Mouse (Mus musculus) E14TG2a.4 (cell line): ENCODE measurements around the gene Abcf1.

Experiments used
- H3K27me3 ChIP-seq: 2 replicates; pipeline ENCODE4 v1.6.1; 2014; ENCODE audit warnings: low read length, control low read depth; ENCODE audit not compliant: insufficient read depth
- H3K36me3 ChIP-seq: 2 replicates; pipeline ENCODE4 v1.6.1; 2014; ENCODE audit warnings: low read length, control low read depth; ENCODE audit not compliant: insufficient read depth
- H3K4me1 ChIP-seq: replicated peaks from 2 replicates; pipeline ENCODE4 v1.6.1; 2014; ENCODE audit warnings: low read depth, low read length, control low read depth
- H3K4me3 ChIP-seq: replicated peaks from 2 replicates; pipeline ENCODE4 v1.5.1; 2014; ENCODE audit warnings: mild to moderate bottlenecking, low read length
- H3K9me3 ChIP-seq: 2 replicates; pipeline ENCODE4 v1.6.1; 2014; ENCODE audit warnings: low read length, control low read depth
- CTCF ChIP-seq: conservative IDR thresholded peaks from 2 replicates; pipeline ENCODE4 v1.5.1; 2014; ENCODE audit warnings: low read length
- NANOG ChIP-seq: IDR thresholded peaks from 2 replicates; pipeline ENCODE4 v1.6.1; 2014; ENCODE audit warnings: borderline replicate concordance, low read length, mixed read lengths
- POU5F1 ChIP-seq: IDR thresholded peaks from 2 replicates; pipeline ENCODE4 v1.6.1; 2014; ENCODE audit warnings: low read length, borderline replicate concordance

Gene Abcf1

DNA sequence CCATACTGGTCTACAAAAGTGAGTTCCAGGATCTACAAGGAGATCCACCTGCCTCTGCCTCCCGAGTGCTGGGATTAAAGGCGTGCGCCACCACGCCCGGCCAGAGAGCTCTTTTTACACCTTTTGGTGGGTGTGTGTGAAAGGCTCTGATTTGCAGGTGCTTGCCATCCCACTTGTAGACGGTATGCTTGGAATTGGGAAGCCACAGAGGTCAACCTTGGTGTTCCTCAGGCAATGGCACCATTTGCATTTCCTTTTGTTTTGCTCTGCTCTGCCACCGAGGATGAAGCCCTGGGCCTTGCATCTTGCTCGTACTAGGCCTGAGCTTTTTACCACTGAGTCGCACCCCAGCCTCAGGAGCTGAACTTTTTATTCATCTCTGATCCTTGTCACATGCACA lies 12.2 kb upstream of the Abcf1 start:
- H3K36me3 ChIP-seq = peaks cover 64% of the 10 kb centered on the region
- TF ChIP-seq POU5F1 (no peak), NANOG (no peak), CTCF (no peak)
- no peaks in the 10 kb centered on the region for H3K27me3 ChIP-seq

DNA sequence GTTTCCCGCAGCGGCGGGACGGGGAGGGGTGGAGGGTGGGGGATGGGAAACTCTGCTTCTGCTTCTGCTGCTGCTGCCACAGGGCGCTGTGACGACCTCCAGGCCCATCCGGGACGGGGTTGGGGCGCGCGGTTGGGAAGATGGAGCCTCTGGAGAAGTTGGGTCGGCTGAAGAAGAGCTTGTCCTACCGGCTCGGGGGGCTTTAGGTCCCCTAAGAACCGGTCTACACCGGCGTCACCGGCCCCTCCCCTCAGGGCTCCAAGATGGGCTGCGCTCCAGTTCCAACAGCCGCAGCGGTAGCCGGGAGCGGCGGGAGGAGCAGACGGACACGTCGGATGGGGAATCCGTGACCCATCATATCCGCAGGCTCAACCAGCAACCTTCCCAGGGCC lies 10.8 kb upstream of the Abcf1 start:
- Histone ChIP-seq H3K4me1 (peaks cover 59% of the 10 kb centered on the region), H3K27me3 (no peaks in the 10 kb centered on the region), H3K4me3 (peak overlapping the region; percentile 93), H3K9me3 (no peaks in the 10 kb centered on the region), H3K36me3 (peaks cover 64% of the 10 kb centered on the region)
- TF ChIP-seq NANOG (no peak), POU5F1 (no peak), CTCF (no peak)

More for the DNA sequence above, 12.2 kb upstream of the Abcf1 start:
- Histone ChIP-seq H3K4me3 (peak overlapping the region; percentile 93; the same call in 1 of the 2 replicates), H3K9me3 (no peaks in the 10 kb centered on the region), H3K4me1 (peaks cover 73% of the 10 kb centered on the region)

DNA sequence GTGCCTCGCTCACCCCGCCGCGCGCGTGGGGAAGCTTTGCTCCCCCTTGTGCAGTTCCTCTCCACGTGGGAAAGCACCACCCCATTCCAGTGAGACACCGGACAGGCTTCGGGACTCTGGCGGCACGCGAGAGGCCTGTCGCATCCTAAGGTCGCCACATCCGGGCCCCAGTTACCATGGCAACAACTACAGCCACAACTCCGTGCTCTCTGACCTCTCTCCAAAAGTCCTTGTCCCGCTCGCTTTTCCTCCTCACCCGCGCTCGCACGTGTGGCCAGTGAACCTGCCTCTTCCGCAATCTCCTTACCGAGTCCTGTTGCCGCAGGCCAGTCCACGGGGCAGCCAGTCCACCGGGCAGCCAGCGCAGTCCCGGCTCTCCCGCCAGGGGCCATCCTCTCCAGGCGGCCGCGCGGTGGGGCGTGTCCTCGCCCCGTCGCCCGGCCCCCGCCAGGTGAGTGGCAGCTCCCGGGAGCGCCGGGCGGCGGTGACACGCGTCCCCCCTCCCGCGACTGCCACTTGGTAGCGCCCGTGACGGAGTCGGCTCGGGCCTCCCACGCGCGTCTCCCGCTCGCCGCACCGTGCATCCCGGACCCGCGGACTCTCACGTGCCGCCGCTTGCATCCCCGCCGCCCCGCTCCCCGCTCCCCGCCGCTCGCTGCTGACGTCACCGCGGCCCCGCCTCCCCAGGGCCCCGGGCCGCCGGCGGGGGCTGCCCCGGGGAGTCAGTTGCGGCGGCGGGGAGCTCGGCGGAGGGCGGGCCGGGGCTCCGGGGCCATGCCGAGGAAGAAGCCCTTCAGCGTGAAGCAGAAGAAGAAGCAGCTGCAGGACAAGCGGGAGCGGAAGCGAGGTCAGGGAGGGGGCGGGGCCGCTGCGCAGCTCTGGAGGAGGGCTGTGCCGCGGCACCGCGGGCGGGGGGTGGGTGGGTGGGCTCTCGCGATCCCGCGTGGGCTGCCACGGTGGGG lies 10.1 kb upstream of the Abcf1 start, which contains the start of the genes Gnl1 and Prr3:
Gene Gnl1, plus strand, starts transcription at position 451 of the 962 bp plus-strand sequence.
Gene Prr3, minus strand, starts transcription at position 836 of the 962 bp plus-strand sequence.
- no peak for TF ChIP-seq NANOG
- Histone ChIP-seq H3K36me3 (peaks cover 64% of the 10 kb centered on the region), H3K4me3 (peak within 1 kb of the TSS; percentile 93), H3K27me3 (no peaks in the 10 kb centered on the region), H3K4me1 (peaks cover 56% of the 10 kb centered on the region), H3K9me3 (no peaks in the 10 kb centered on the region)

DNA sequence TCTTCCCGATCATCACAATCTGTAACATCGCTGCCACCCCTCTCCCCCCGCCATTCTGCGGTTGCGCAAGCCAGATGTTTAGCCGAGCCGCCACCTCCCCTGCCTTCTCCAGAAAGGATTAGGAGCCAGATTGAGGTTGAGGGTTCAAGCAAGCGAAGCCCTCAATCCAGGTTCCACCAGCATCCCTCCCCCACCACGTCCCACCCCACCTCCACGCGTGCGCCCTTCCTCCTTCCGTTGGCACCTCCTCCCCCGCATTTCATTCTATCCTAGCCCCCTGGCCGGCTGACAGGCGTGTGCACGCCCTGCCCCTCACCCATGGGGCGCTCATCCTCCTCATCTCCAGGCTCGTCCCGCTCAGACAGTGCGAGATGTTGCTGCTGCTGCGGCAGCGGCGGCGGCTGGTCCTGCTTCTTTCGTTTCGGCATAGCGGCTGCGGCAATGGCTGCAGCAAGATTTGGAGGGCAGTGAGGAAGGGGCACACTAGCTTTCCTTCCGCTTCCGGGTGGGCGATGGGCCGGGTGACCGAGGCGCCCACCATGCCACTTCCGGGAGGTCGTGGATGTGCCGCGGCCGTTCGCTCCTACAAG lies 9.3 kb upstream of the Abcf1 start:
- no peak for TF ChIP-seq CTCF
- TF ChIP-seq POU5F1 = no peak
- TF ChIP-seq NANOG = no peak
- Histone ChIP-seq H3K9me3 (no peaks in the 10 kb centered on the region), H3K36me3 (peaks cover 66% of the 10 kb centered on the region), H3K4me1 (peaks cover 59% of the 10 kb centered on the region), H3K27me3 (no peaks in the 10 kb centered on the region), H3K4me3 (peak overlapping the region; percentile 93)

DNA sequence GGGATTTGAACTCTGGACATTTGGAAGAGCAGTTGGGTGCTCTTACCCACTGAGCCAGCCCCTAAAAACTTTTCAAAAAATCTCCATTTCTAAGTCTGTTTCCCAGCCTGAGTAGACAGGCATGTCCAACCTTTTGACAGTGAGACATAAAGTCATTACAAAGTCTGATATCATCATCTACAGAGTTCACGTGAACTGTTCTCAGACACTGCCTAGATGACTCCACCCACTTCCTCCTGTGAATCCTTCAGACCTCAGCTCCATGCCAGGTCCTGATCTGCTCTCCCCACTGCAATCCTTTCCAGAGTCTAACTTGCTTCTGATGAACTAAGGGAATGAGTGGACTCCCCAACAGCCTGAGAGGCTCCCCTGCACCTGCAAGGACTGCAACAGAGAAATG lies 2.6 kb upstream of the Abcf1 start:
- Histone ChIP-seq H3K27me3 (no peaks in the 10 kb centered on the region), H3K36me3 (peaks cover 67% of the 10 kb centered on the region), H3K9me3 (no peaks in the 10 kb centered on the region), H3K4me3 (no peak overlapping the region), H3K4me1 (peaks cover 52% of the 10 kb centered on the region)
- TF ChIP-seq NANOG (no peak), CTCF (no peak), POU5F1 (no peak)

DNA sequence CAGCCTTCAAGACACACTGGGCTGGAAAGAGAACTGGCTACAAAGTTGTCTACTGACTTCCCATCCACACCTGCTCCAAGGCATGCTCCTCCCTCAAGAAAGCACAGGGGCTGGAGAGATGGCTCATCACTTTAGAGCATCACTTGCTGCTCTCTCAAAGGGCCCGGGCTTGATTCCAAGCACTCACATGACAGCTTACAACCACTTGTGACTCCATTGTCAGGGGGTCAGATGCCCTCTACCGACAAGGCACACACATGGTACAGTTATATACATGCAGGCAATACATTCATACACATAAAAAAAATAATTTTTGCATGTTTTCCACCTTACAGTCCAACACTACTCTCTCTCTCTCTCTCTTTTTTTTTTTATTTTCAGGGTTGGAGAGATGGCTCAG lies 1.9 kb downstream of the Abcf1 start:
- H3K4me1 ChIP-seq = peaks cover 84% of the 10 kb centered on the region
- peaks cover 67% of the 10 kb centered on the region for H3K36me3 ChIP-seq
- no peak overlapping the region for H3K4me3 ChIP-seq
- H3K9me3 ChIP-seq = no peaks in the 10 kb centered on the region
- H3K27me3 ChIP-seq = no peaks in the 10 kb centered on the region
- TF ChIP-seq NANOG (no peak), CTCF (no peak), POU5F1 (no peak)

DNA sequence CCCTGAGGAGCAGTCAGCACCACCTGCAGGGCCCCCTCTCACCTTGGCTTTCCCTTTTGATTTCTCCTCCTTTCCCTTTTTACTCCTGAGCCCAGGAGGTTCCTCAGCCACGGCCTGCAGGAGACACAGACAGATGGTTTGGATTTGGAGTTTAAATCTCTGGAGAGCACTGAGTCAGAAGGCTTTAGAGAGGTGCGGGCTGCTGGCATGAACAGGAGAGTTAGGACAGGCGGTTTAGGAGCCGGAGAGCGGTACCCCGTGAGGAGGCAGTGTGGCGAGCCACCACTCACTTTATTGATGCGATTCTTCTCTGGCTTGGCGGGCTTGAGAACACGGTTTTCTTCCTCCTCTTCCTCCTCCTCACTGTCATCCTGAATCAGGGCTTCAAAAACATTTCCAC lies 6.3 kb downstream of the Abcf1 start:
- H3K4me1 ChIP-seq = peaks cover 92% of the 10 kb centered on the region
- H3K36me3 ChIP-seq = peaks cover 98% of the 10 kb centered on the region
- peak overlapping the region; percentile 32; the same call in 1 of the 2 replicates for H3K4me3 ChIP-seq
- no peaks in the 10 kb centered on the region for H3K27me3 ChIP-seq
- no peaks in the 10 kb centered on the region for H3K9me3 ChIP-seq
- TF ChIP-seq CTCF (no peak), NANOG (no peak), POU5F1 (no peak)

DNA sequence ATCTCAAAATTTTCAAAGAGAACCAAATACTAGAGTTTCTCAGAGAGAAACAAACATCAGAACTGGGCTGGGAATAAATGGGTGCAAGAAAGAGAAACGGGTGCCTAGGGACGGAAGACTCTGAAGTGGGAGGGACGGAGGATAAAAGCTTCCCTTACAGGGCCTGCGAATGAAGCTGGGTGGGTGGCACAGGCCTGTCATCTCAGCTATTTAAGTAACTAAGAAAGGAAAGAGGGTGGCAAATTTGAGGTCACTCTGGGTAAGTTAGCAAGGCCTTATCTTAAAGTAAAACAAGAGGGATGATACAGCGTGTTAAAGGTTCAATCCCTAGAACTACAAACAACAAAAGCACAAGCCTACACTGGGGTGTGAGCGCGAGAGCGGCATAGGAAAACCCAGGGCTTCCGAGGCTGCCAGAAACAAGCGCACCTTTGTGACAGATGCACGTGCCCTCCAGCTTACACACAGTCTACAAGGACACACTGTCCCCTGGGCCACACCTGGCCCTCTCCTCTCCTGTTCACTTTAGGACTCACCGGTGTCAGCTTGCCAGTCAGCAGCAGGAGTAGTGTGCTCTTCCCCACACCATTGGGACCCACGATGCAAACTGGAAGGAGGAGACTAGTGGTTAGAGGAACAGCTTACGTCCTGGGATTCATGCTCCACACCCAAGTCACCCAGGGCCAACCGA lies 10.9 kb downstream of the Abcf1 start:
- no peaks in the 10 kb centered on the region for H3K9me3 ChIP-seq
- H3K27me3 ChIP-seq = no peaks in the 10 kb centered on the region
- peaks cover 65% of the 10 kb centered on the region for H3K4me1 ChIP-seq
- no peak for TF ChIP-seq NANOG
- no peak for TF ChIP-seq CTCF
- TF ChIP-seq POU5F1 = no peak
- H3K36me3 ChIP-seq = peaks cover 93% of the 10 kb centered on the region
- H3K4me3 ChIP-seq = no peak overlapping the region
